Mouse (Mus musculus) cerebellum, adult 11 months (tissue): ENCODE results near the gene 1700088E04Rik.

Experiments used
- DNase-seq: peaks from one replicate; pipeline ENCODE4 v3.0.0; 2022

The 1700088E04Rik gene

DNA sequence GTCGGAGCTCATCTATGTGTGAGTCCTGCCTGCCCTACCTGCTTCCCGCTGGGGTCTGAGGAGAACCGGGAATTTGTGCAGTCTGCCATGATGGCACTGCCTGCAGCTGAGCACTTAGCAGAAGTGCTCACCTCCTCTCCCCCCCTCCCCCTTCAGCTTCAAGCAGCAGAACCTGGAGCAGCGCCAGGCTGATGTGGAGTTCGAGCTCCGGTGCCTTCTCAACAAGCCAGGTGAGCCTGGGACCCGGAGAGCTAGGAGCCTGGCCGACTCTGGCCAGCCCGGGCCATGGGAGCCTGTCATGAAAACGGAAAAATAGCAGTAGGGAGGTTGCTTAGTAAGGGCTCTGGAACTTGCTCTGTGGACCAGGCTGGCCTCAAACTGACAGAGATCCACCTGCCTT lies 10.3 kb downstream of the 1700088E04Rik start:
- DNase-seq, result no peak

DNA sequence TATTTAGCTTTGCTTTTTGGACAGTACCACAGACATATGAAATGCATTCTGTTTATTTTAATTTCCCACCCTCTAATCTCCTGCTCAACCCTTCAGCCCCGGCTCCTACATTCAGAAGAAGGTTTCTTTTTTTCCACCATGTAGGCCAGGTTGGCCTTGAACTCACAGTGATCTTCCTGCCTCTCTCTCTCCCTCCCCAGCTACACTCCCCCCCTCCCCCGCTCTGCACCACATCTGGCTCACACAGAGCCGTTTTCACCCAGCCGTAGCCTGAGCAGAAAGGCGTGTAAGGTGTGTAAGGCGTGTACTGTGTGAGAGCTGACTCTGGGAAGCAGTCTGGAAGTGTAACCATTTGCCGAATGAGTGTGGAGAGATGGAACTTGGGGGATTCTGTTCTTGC lies 11.7 kb downstream of the 1700088E04Rik start:
- DNase-seq, result no peak

DNA sequence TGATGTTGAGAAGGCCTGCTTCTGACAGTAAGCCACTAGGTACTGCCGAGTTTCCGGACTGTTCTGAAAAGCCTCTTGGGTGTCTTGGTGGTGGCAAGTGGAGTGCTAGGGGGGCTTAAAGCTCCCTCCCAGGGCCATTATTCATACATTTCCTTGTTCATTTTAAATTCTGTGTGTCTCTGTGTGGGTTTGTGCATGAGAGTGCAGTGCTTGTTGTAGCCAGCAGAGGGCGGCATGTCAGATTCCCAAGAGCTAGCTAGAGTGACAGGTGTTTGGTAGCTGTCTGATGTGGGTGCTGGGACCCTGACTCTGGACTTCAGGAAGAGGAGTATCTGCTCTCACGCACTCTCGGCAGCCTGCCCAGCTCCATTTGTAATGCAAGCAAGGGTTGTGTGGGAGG lies 12.8 kb downstream of the 1700088E04Rik start:
- no peak for DNase-seq

DNA sequence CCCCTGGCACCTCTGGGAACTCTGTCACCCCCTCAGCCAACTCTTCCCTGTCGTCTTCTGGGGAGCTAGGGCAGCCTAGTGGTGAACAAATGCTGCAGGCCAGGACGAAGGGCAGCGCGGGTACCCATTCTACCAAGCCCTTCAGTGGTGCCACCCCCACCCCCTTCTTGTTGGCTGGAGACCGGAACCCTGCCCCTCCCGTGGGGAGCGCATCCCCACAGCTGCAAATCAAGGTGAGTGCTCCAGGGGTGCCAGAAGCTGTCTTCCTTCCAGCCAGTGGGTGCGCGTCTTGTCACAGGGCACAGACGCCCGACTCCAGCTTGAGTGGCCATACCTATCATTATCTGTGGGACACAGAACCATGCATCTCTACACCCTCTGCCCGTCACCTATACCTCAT lies 14.0 kb downstream of the 1700088E04Rik start:
- no peak for DNase-seq

DNA sequence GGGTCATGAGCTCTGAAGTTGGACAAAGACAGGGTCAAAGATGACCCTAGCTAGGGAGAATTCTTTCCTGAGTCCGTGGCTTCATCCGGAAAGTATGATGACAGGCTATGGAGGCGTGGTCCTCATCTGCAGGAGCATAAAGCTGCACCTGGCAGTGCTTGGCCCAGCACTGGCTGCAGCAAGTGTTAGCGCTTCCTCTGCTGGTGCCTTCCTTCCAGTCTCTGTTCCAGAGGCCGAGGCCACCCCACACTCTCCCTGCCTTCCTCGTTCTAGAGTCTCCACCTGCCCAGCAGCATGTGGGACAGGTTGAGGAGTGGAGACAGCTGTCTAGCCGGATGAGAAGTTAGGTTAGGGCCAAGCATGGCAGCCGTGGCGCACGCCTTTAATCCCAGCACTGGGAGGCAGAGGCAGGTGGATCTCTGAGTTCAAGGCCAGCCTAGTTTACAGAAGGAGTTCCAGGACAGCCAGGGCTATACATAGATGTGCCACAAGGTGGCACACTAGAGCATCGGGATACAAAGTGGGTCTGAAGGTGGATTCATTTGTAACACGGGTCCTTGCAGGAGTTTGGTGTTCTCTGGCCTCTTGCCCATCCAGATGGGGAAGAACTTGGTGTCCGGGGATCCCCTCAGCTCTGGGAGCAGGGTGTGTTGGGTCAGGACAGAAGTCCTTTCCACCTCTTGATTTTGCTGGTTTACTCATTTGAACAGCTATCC lies 14.7 kb downstream of the 1700088E04Rik start:
- DNase-seq, result peak; percentile 46

DNA sequence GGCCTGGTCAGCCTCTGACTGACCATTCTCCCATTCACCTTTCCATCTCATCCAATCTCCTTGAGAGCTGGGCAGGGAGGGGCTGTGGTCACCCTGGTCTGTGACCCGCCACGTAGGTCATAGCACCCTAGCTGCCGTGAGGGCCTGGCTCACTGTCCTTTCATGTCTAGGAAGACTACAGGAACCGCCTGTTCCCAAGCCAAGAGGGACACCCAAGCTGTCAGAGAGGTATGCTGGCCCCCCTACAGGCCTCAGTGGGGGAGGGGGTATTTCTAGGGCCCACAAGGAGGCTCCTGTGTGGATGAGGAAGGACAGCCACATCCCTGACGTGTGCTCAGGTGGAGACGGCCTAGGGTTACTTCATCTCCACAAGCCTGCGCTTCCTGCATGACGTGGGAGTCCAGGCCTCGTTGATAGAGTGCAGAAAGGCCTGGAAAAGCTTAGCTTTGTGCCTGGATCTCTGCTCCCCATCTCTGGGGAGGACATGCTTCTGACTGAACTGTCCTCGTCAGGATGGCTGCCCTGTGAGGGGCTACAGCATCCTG lies 16.6 kb downstream of the 1700088E04Rik start:
- no peak for DNase-seq

DNA sequence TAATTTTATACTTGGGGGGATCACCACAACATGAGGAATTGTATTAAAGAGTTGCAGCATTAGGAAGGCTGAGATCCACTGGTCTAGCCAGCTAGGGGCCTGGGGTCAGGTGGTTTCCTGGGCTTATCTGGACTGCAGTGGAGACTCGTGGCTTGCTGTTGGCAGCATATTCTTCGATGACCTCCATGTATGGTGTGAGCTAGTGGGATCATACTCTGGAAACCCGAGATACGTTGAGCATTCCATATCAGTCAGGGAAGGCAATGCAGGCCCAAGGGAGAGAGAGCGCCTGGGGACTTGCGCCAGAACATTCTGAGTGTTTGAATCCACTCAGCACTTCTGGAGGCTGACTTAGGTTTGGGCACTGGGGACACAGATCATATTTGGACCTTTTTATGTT lies 17.3 kb downstream of the 1700088E04Rik start:
- no peak for DNase-seq

DNA sequence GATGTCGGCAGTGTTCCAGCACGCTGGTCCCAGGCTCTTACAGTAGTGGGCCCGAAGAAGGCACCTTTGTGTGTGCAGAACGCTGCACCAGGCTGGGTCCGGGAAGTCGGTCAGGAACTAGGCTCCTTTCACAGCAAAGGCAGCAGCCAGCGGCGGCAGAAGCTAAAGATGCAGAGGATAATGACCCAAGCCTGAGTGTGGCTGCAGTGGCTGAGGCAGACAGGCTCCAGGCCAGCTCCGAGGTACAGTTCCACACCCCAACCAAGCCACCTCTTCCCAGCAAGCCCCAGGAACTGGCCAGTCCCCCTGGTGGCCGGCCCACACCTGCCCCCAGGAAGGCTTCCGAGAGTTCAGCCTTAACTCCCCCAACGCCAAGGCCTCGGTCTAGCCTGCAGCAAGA lies 18.5 kb downstream of the 1700088E04Rik start:
- DNase-seq, result no peak

DNA sequence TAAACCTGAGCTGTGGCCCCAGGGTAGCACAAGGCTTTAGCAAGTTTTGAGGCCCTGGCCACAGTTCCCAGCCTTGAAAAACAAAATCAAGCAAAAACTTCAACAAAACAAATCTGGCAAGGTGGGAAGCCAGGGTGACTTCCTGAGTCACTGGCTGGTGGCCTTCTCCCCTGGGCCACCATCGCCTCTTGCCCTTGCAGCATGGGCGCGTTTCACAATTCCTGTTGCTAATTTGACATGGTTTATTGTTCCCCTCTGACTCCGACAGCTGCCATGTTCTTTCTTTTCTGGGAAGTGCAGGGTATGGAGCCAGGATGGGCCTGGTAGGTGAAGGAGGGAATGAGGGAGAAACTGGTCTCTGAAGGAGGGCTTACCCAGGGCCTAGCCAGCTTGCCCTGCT lies 18.9 kb downstream of the 1700088E04Rik start:
- DNase-seq, result no peak

DNA sequence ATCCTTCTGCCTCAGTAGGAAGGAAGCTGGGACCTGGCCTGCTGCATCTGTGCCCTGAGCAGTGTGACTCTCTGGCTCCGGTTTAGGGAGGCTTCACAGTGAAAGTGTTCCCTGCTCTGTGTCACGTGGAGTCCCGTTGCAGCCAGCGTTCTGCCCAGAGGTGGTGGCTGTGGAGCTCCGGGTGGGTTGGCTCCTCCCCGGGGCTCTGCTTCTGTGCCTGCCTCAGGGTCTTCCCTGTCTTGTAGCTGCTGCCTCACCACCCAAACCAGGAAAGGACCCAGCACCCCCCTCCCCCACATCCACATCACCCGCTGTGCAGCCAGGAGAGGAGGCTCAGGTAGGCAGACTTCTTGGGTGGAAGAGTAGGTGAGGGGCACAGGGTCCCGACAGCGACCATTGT lies 21.6 kb downstream of the 1700088E04Rik start:
- DNase-seq, result no peak

DNA sequence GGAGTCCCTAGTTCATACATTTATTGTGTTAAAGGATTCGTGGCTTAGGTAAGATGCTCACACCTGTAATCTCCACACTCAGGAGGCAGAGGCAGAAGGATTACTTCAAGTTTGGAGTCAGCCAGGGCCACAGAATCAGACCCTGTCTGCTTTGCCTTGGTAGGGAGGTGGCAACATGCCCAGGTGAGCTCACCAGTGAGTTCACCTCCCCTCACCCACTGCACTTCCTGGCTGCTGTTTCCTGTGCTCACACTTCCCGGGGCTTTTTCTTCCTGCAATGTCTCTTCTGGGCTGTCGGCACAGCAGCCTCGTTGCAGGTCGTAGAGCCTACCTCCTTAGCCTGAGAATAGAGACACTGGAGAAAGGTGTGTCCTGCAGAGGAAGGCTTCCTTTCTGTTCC lies 25.8 kb downstream of the 1700088E04Rik start:
- no peak for DNase-seq

DNA sequence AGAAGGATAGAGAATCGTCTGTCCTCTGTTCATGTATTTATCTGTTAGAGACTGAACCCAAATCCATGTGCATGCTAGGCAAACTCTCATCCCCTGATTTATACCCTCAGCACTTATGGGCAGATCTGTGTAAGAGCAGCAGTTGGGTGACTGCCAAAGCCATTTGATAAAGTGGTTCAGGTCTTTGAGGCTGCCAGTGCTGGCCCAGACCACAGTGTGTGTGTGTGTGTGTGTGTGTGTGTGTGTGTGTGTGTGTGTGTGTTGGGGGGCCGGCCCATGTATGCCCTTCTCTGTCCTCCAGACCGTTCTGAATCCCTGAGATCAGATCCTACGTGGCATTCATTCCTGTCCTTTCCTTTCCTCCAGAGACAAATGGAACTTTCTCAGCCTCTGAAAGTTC lies 29.3 kb downstream of the 1700088E04Rik start:
- no peak for DNase-seq

DNA sequence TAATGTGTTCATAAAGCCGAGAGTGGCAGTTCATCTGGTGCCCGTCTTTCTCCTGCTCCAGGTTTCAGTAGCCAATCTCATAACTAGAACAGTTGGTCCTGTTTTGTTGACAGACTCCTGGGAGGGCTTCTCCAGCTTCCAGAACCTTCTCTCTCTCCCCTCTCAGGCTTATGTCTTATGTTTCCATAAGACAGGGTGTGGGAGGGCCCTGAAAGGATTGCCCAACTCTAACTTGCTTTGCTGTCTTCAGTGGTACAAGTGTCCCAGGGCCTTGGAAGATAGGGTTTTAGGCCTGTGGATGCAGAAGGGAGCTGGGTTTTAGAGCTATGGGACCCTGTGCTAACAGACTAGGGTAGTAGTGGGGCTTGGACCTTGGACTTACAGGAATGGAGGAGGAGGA lies 30.5 kb downstream of the 1700088E04Rik start:
- no peak for DNase-seq

DNA sequence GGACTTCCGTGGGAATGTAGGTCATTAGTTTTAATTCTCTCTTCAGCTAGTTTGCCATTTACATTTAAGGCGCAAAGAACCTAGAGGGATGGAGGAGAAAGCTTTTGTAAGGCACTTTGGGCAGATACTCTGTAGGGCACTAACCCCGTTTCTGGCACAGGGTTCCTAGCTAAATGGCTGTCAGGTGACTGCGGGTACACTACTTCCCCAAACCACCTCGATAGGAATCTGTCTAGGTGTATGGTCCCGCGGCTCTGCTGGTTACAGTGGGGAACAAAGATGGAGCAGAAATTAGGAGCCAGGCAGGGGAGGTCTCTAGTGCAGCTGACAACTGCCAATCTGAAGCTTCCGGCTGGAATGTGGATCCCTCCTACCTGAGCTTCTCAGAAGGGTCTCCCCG lies 31.0 kb downstream of the 1700088E04Rik start:
- DNase-seq, result no peak

DNA sequence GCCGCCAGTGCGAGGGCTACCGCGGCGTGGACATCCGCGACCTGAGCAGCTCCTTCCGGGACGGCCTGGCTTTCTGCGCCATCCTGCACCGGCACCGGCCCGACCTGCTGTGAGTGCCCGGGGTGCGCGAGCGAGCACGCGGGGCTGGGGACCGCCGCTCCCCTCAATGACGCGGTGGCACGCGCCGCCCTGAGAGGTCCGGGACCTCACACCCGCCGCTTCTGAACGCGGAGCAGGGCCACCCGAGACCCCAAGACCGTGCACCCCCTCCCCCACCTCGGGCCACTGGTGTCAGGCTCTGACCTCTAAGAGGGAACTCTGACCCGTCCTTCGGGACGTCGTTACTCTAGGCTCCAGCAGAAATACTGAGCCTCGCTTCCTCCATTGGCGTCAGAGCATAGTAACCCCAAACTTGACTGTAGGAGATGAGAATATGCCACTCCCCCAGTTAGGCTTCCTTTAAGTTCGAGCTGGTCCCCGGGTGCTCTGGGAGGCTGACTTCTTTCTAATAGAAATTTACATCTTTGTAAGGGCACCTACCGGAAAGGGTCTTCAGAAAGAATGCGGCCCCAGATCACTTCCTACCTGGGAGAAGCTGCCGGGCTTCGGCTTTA lies 31.6 kb downstream of the 1700088E04Rik start:
- no peak for DNase-seq

DNA sequence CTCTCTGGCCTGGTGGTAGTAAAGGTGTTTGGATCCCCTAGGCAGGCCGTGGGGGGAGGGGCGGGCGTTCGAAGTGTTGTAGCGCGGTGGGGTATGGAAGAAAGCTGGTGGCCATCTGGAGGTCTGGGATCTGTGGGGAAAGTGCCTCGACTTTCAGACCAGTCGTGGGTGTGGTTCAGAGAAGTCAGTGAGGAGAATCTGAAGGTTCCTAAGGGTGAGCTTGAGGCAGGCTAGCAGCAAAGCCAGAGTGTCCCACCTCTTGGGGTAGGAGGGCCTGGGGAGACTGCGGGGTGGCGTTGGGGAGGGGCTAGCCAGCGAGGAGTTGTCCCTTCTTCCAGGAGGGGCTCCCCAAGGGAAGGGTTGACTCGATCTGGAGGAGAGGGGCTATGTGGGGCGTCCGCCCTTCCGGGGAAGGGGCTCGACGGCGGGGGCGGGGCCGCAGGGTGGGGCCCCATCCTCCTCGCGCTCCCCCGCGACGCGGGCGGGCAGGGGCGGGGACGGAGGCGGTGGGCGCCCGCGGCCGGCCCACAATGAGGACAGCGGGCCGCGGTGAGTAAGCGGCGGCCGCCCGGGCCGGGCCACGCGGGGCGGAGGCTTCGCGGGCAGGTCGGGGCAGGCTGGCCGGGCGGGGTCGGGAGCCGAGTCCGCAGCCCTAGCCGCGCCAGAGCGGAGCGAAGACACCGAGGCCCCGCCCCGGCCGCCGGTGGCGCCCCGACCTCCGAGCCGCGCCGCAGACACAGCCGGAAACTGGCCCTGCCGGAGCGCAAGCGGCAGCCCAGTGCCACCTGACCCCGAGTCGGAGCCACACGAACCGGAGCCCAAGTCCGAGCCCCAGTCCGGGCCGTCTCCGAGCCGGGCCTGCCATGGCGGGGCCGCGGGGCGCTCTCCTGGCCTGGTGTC lies 32.4 kb downstream of the 1700088E04Rik start, which contains the start of gene Micall1:
Gene Micall1 (plus strand): TSS at position 478 of the 900 bp plus-strand sequence.
- peak; percentile 75 for DNase-seq

DNA sequence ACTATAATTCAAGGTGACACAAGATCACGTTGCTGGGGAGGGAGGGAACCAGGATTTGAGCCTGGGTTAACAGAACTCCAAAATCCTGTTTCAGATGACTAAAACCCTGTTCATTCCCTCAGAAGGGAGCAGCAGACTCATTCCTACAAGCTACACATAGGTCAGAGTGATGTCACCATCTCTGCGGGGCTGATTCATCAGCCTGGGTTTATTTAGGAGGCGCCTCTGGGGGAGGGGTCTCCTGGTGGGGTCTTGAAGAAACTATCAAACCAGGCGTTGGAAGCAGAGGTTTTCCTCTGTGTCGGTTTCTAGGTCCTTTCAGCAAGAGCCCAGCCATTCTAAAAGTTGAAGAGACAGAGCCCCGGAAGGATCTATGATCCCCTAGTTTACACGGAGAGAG lies 33.1 kb downstream of the 1700088E04Rik start:
- no peak for DNase-seq

DNA sequence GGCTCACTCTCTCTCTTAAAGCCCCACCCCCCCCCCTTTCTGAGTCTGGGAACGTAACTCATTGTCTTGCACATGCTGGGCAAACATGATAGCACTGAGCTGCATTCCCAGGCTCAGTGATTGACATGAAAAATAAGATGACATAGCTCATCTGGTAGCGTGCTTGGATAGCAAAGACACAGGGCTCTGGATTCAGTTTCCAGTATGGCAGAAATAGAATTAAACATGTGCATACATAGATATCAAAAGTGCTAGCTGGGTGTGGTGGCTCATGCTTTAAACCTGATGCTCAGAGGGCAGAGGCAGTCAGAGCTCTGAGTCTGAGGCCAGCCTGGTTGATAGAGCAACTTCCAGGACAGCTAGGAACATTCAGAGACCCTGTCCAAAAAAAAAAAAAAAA lies 35.2 kb downstream of the 1700088E04Rik start:
- DNase-seq, result no peak

DNA sequence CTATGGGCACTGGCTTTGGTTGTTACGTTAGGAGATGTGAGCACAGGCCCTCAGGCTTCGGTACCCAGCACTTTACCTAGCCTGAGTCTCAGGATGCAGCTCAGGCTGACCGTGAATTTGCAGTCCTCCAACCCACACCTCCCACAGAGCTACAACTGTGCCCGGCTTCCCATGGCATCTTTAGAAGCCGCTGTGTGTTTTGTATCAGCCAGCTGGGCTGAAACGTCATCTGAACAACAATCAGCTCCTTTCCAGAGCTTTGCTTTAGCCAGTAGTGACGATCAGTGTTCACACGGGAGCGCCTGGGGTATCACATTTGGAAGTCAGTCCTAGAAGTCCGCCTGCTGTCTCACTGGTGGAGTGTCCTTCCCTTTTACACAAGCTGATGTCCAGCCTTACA lies 37.8 kb downstream of the 1700088E04Rik start:
- DNase-seq, result no peak

DNA sequence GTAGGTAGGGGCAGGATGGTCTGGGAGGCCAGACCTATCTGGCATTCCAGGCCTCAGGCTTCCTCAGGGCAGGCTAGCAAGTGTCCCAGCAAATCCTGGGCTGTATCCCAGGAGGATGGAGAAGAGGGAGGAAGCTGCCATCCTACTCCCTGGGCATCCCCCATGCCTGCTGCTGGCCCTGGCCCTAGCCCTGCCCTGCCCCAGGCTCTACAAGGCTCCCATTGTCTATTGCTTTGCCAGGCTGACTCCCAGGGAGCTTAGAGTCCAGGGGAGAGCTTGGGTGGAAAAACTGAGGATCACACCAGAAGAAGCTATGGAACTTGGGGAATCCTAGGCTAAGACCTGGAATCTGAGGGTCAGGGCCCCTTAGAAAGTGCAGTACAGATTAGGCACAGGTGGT lies 39.5 kb downstream of the 1700088E04Rik start:
- DNase-seq, result no peak

DNA sequence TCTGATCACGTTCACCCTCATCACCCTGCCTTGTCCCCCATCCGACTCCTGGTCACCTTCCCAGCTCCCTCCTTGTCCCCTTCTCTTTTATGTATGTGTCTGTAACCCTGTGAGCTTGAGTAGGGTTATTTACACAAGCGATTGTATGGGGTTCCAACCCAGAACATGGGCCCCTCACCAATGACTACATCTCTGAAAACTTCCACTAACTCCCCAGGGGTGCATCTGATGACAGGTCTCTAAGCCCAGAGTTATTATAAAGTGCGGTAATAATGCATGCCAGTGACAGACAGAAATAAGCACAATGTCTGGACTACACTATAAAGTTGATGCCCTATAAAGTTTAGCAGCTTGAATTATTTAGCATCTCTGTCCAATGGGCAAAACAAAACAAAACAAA lies 40.7 kb downstream of the 1700088E04Rik start:
- no peak for DNase-seq

DNA sequence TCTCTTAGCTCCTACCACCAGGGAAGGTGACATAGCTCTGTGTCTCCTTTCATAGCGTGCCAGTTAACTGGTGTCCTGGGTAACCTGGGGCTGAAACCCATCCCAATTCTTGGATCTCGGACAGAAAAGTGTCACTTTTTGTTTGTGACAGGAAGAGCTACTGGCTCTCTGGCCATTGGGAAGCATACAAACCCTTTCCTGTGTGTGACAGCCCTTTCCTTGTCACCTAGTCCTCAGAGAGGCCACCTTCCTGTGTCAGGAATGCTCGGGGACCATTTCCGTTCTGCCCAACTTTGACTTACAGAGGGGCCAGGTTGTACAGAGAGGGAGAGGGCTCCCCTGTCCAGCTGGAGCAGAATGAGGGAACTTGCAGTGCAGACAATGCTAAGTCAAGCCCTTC lies 41.6 kb downstream of the 1700088E04Rik start:
- DNase-seq, result no peak

DNA sequence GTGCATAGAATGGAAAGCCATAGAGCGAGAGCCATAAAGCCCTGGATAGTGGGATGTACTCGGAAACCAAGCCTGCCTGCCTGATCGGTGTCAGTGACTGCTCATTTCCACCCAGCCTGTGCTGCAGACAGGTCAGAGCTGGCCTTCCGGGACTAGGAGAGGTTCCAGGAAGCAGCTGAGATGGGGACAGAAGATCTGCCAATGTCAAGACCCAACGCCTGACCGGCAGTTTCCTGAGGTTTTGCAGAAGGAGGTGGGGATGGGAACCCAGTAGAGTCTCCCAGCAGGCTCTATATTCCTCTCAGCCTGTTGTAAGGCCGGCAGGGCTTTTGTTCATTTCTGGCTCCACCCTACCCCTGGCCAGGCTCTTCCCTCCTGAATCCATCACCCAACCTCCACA lies 42.2 kb downstream of the 1700088E04Rik start:
- DNase-seq, result no peak

DNA sequence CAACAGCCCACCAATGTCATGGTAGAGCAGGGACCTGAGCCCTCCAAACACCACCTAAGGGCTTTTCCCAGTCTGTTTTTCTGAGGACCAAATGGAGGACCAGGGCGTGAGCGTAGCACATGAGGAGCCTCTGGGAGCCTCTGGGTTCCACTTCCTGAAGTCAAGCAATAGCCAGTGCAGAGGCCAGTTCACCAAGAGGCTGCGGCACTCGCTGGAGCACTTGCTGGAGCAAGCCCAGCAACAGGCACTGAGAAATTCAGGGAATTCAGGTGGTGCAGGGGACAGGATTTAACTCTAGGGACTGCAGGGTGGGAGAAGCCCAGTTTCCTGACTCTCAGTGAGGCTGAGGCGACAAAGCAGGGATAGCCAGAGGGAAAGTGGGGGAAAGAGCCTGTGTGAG lies 42.8 kb downstream of the 1700088E04Rik start:
- no peak for DNase-seq
